Mouse (Mus musculus): ENCODE data around the gene Cdrt4. TPM values are rescaled to one million over a fixed set of nuclear protein-coding genes. Genes with fewer than 3 reads are reported as not detected.

The Cdrt4 gene
- total RNA-seq, 2 experiments from 2014 or later, result not detected

DNA sequence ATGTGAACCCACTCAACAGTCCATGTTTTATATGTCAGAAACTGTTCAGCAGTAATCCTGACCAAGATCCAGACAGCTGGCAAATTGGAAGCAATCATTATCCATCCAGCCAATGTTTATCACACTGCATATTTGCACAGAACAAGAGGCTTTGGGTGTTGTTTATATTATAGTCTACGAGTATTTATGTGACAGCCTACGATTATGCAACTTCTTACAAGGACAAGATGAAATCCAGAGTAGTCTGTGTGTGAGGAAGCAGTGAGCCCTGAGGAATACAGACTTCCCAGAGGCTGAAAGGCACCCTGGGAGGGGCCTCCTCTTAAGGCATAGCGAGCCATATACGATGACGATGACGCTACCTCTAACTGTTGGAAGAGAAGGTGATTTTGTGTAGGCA lies 74.5 kb downstream of the Cdrt4 start:
- DNase-seq (ENCODE audit: low spot score in 2 of 2), result peak; percentile 16 to 41
- intact Hi-C loops (cut with DNase I), result no loop called here

- intact Hi-C loops (cut with DNase I), result no loop called here
- peak; percentile 16 to 50 for DNase-seq (ENCODE audit: low spot score in 2 of 2)
These were observed 75.7 kb downstream of the Cdrt4 start for GRCm38 (mm10) chr11:63026651-63027141.

GRCm38 (mm10) chr11:63028131-63028530 lies 77.1 kb downstream of the Cdrt4 start:
- no peak for DNase-seq (ENCODE audit: low spot score in 2 of 2)
- intact Hi-C loops (cut with DNase I), result no loop called here

GRCm38 (mm10) chr11:63029148-63029714 lies 78.2 kb downstream of the Cdrt4 start:
- intact Hi-C loops (cut with DNase I), result no loop called here
- DNase-seq (ENCODE audit: low spot score in 2 of 2), result no peak

- DNase-seq (ENCODE audit: low spot score in 2 of 2), result no peak
- intact Hi-C loops (cut with DNase I), result no loop called here
These were observed 78.7 kb downstream of the Cdrt4 start for GRCm38 (mm10) chr11:63029721-63030120.

GRCm38 (mm10) chr11:63035420-63036211 lies 84.6 kb downstream of the Cdrt4 start:
- intact Hi-C loops (cut with DNase I), result no loop called here

DNA sequence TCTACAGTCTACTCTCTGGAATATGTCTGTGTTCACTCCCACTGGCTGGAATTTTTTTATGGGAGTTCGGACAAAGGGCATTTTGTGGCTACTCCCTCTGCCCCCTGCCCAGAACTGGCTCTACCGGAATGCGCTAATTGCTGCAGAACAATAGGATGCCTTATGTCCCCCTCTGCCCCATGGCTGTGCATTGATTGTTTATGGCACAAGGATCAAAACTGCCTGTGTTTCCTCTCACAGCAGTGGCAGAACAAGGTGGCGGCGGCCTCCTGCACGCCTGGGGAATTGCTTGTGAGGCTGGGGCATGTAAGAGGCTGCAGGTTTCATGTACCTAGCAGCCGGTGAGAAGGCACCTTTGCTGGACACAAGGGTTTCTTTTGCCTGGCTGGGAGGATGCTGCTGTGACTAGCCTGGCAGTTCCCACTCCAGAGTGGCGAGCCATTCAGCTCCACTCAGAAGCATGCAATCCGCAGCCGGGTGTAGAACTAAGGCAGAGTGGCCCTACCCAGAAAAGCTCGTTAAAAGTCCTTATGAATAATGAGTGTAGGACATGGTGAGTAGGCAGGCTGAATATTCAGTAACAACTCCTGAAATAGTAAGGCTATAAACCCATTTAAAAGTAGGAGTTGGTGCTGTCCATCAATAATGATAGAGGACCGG lies 89.1 kb downstream of the Cdrt4 start:
- DNase-seq (ENCODE audit: low spot score in 2 of 2), result no peak

More at GRCm38 (mm10) chr11:63035420-63036211, 84.6 kb downstream of the Cdrt4 start:
- DNase-seq (ENCODE audit: low spot score in 2 of 2), result no peak

More for the DNA sequence above, 89.1 kb downstream of the Cdrt4 start:
- intact Hi-C loops (cut with DNase I), result no loop called here

Other genes starting within 250 kb of the Cdrt4 start
- gene Zfp287, start 219.3 kb upstream of the Cdrt4 start, total RNA-seq (2021), result 10 to 100 TPM; 15.8 to 16.7 TPM
- gene Gm10428, start 198.1 kb upstream of the Cdrt4 start, total RNA-seq (2021), result not detected
- 10 to 100 TPM; 20.6 to 23.0 TPM for gene Zfp286, start 161.7 kb upstream of the Cdrt4 start, total RNA-seq (2021)
- 1 to 10 TPM; 3.5 to 4.6 TPM for gene Trim16, start 131.0 kb upstream of the Cdrt4 start, total RNA-seq (2021)
- gene Fbxw10, start 104.1 kb upstream of the Cdrt4 start, total RNA-seq (2021), result under 1 TPM; 0.53 to 0.64 TPM
- gene Tvp23b, start 71.7 kb upstream of the Cdrt4 start, total RNA-seq (2021), result 10 to 100 TPM; 23.8 to 23.9 TPM
- not detected for gene Tekt3, start 110.5 kb downstream of the Cdrt4 start, total RNA-seq (2021)
- 10 to 100 TPM; 24.6 to 28.9 TPM for gene Pmp22, start 177.8 kb downstream of the Cdrt4 start, total RNA-seq (2021)